Mouse (Mus musculus): ENCODE data around the gene Plcxd3. TPM values are rescaled to one million over a fixed set of nuclear protein-coding genes. Genes with fewer than 3 reads are reported as not detected.

The Plcxd3 gene
- not detected for total RNA-seq (2023)

GRCm38 (mm10) chr15:4375423-4376220, at the start of gene Plcxd3:
Gene Plcxd3, plus strand, starts transcription at chr15:4375491.

Measured in monocyte, adult 59 days (primary cell).